In genomic region chr15:51595655-51596054, GRCm38 (mm10) we compare ENCODE assay signal across 9 mouse cellular contexts.
DNase-seq lines count a peak whose midpoint lies in the region; ATAC-seq and TF ChIP-seq lines count a peak whose summit lies in the region.
"Had no signal": no experiment of that assay in that cellular context is flagged by ENCODE, and none has a peak within 500 bp of the region (broad histone marks: within the 10 kb centered on the region; RNA-seq: fewer than 3 reads in every experiment).

No protein-coding gene starts in this region.

- intact Hi-C loops in left cerebral cortex, adult 2 months (cut with DNase I), result loop anchor here (5.0 kb wide), 2 partner anchors 123 to 203 kb away; no protein-coding TSS in a partner anchor
- intact Hi-C loops in left cerebral cortex, postnatal 36 days (cut with DNase I), result loop anchor here (10.0 kb wide), 2 partner anchors 229 to 711 kb away; no protein-coding TSS in a partner anchor

- H3K36me3 ChIP-seq in lung, postnatal 0 days (ENCODE audit: insufficient read depth, low read length), result no peaks in the 10 kb centered on the region
- H3K36me3 ChIP-seq: limb, embryonic 15.5 days had no signal

- H3K27ac ChIP-seq in left cerebral cortex, adult 2 months, result no peak overlapping the region
- H3K27ac ChIP-seq in lung, postnatal 0 days (ENCODE audit: low read length), result no peak overlapping the region
- H3K27ac ChIP-seq: limb, embryonic 15.5 days had no signal

- no peaks in the 10 kb centered on the region for H3K27me3 ChIP-seq in Patski
- no peaks in the 10 kb centered on the region for H3K27me3 ChIP-seq in lung, postnatal 0 days (replicated peaks; ENCODE audit: insufficient read depth, low read length)
- H3K27me3 ChIP-seq: limb, embryonic 15.5 days had no signal

- peak; percentile 68 for TF ChIP-seq CTCF in left cerebral cortex, adult 2 months (IDR thresholded peaks at IDR 0.05)
- TF ChIP-seq CTCF in Patski (IDR thresholded peaks at IDR 0.05), result peak; percentile 90
- TF ChIP-seq CTCF in lung, postnatal 0 days (IDR thresholded peaks at IDR 0.05), result peak; percentile 83

- WGBS in lung, postnatal 0 days, result 80% methylated on average over 1 of the region's 1 CpGs

- H3K4me1 ChIP-seq in lung, postnatal 0 days (ENCODE audit: insufficient read depth, low read depth, low read length), result peaks cover 5% of the 10 kb centered on the region; the same call in 1 of the 2 replicates

- H3K9me3 ChIP-seq in lung, postnatal 0 days (ENCODE audit: low read length), result no peaks in the 10 kb centered on the region
- H3K9me3 ChIP-seq: limb, embryonic 15.5 days had no signal

- no peak for TF ChIP-seq EP300 in lung, postnatal 0 days (IDR thresholded peaks at IDR 0.05)

- in situ Hi-C loops in Patski (cut with MboI; ENCODE audit: low pct_unique_long_range_greater_than_20kb), result loop anchor here (10.0 kb wide), 1 partner anchor 341 kb away; no protein-coding TSS in a partner anchor

- H3K4me3 ChIP-seq in left cerebral cortex, adult 2 months, result no peak overlapping the region
- no peak overlapping the region for H3K4me3 ChIP-seq in lung, postnatal 0 days (ENCODE audit: low read depth, low read length)
- H3K4me3 ChIP-seq: limb, embryonic 15.5 days had no signal

- H3K4me2 ChIP-seq in lung, postnatal 0 days (replicated peaks; ENCODE audit: low read depth, low read length), result no peak overlapping the region
- H3K4me2 ChIP-seq: limb, embryonic 15.5 days had no signal

- ATAC-seq in Patski, result no peak
- ATAC-seq in lung, postnatal 0 days, result no peak

- DNase-seq in adrenal gland, postnatal 14 days, result peak; percentile 9
- no peak for DNase-seq in adrenal gland, postnatal 25 days
- DNase-seq in left cerebral cortex, adult 2 months (ENCODE audit: extremely low spot score in 1 of 2, low spot score in 2 of 2), result no peak
- no peak for DNase-seq in left cerebral cortex, postnatal 36 days (ENCODE audit: low spot score in 2 of 2)
- DNase-seq in Patski (ENCODE audit: low read depth, low spot score), result peak; percentile 13
- DNase-seq in lung, postnatal 0 days (ENCODE audit: low spot score), result peak; percentile 56
- no peak for DNase-seq in c-Kit-positive CD71-positive TER-119-positive erythroid progenitor cells, embryonic 14.5 days (ENCODE audit: low spot score)
- no peak for DNase-seq in ovary, postnatal 10 days (ENCODE audit: low spot score)

- CTCF ChIA-PET in Patski (lab: Charles Lee), result interaction anchor here (0.7 to 1.7 kb wide), 5 partner anchors 13 to 1187 kb away, joined by 3 to 4 read pairs (median 3); no protein-coding TSS in a partner anchor

- H3K9ac ChIP-seq in lung, postnatal 0 days (replicated peaks; ENCODE audit: low read depth), result no peak overlapping the region
- H3K9ac ChIP-seq: limb, embryonic 15.5 days had no signal

- POLR2A ChIA-PET in Patski (lab: Charles Lee), result no interaction called here

Comparison
In these comparisons a context has a peak if more than half of its experiments do, and no peak if none do; other contexts are left out.
1. DNase-seq: peak in adrenal gland, postnatal 14 days (single experiment), Patski (single experiment) and lung, postnatal 0 days (single experiment); none in adrenal gland, postnatal 25 days (single experiment), left cerebral cortex, adult 2 months (0 of 2), left cerebral cortex, postnatal 36 days (0 of 2), c-Kit-positive CD71-positive TER-119-positive erythroid progenitor cells, embryonic 14.5 days (single experiment) and ovary, postnatal 10 days (single experiment).
2. Peak in every context shown above with its lines, with median percentiles within 50 percentile points of each other: CTCF ChIP-seq.